Mouse (Mus musculus) heart, postnatal 10 days (tissue): ENCODE results near the gene Prc1. TPM values are rescaled to one million over a fixed set of nuclear protein-coding genes. Genes with fewer than 3 reads are reported as not detected.

Experiments used
- DNase-seq, 2 experiments: peaks; one replicate each; pipeline ENCODE4 v3.0.0; 2021
- intact Hi-C: fragments of 180-260 bp; cut with DNase I; formaldehyde crosslinking; loops from one replicate; pipeline ENCODE4 v1.15.1; 2025
- total RNA-seq, 2 experiments: library from RNA; stranded (reverse); gene quantifications; 2 replicates each; pipeline ENCODE4 v1.2.3; 2021

The Prc1 gene
- total RNA-seq, result 10 to 100 TPM; 40.0 to 43.7 TPM

DNA sequence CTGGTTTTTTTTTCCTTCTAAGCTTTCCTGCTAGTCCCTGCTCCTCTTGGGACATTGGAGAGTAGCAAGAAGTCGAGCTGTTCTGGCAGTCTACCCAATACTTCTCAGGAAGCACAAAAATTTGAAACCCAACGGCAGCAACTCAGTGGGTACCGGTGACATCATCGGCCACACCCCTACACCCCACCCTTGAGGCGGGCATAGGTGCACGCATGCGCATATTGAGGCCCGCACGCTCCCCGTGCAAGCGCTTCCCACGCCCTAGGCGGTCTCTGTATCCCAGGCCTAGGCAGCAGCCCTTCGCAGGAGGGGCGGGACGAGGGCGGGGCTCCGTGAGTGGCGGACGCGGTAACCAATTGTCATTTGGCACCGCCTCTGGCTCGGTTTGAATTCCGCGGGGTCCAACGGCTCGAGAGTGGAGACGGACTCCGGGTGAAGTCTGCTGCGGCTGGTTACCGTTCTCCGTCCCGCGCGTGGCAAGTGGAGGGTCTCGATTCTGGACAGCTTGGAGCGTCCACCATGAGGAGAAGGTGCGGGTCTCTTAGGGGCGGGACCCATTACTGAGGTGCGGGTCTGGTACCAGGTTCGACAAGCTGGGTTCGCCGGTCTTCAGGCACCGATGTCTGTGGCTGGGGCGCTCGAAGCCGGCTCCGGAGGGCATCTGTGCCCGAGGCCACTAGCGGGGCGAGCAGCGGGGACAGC, at the start of gene Prc1:
Gene Prc1 (plus strand): TSS at position 389 of the 702 bp plus-strand sequence.
- intact Hi-C loops, result no loop called here
- DNase-seq, result peak; percentile 99

DNA sequence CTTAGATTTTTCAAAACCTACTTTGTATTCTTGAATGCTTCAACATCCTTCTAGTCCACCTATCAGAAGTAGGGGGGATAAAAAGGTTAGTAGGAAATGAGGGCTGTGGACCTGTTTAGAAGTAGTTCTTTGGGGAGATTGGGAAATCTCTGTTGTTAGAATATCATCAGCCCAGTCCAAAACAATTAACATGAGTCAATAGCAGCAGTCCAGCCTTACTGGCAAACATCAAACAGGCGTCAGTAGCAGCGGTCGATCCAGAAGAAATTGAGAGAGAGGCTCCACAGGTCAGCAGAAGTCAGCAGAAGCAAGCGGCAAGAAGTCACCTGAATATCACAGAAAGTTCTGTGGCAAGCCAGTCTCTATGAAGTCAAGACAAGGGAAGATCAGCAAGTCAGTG, 49.4 kb upstream of the Prc1 start:
- intact Hi-C loops, result no loop called here
- DNase-seq, result no peak

DNA sequence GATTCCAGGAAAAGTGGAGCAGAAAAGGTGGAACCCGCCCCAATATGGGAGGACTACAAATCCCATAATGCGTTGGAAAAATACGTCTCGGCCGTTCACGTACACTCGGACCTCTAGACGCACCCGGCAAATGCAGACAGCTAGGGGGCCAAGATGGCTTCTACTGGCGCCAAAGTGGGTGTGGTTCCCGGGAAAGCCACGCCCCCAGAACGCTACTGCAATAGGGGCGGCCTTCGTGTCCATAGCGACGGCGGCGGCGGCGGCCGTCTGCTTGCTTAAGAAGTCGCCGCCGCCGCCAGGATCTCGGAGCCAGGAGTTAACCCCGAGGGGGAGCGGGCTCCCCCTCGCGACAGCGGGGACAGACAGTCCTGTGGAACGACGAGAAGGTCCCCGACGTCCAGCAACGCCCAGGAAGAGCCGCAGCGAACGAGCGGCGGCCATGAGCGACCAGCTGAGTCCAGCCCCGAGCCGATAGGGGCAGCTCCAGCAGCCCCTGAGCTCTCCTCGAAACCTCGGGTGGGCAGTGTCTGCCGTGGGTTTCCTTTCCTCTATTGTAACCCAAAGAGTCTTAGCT, 48.0 kb upstream of the Prc1 start, which contains the start of gene Ttll13:
Gene Ttll13 (plus strand): TSS at position 229 of the 574 bp plus-strand sequence.
- peak; percentile 98 for DNase-seq
- intact Hi-C loops, result no loop called here

DNA sequence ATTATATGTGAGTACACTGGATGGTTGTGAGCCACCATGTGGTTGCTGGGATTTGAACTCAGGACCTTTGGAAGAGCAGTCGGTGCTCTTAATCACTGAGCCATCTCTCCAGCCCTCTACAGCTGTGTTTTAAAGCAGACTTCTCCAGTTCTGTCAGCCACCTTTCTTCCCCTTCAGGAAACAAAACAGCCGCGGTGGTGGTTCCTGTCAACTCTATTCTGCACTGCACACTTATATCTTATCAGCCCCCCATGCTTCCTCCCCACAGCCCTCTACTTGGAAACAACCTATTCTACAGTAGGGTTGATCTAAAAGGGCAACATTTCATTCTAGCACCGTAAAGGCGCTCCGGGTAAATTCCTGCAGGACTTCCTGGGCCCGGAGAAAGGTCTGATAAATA, 47.4 kb upstream of the Prc1 start:
- DNase-seq, result peak in 1 of 2 experiments; percentile 11
- intact Hi-C loops, result no loop called here

DNA sequence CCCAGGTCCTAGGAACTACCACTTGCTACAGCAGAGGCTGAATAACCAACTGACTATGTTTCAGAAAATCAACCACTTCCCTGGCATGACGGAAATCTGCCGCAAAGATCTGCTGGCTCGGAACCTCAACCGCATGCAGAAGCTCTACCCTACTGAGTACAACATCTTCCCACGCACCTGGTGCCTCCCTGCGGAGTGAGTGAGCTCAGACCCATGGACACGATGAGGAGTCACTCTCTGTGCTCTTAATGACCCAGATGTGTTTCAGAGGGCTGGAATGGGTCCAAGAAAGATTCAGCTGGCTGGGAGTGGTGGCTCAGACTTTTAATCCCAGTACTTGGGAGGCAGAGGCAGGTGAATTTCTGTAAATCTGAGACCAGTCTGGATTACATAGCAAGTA, 41.8 kb upstream of the Prc1 start:
- intact Hi-C loops, result no loop called here
- DNase-seq, result no peak

DNA sequence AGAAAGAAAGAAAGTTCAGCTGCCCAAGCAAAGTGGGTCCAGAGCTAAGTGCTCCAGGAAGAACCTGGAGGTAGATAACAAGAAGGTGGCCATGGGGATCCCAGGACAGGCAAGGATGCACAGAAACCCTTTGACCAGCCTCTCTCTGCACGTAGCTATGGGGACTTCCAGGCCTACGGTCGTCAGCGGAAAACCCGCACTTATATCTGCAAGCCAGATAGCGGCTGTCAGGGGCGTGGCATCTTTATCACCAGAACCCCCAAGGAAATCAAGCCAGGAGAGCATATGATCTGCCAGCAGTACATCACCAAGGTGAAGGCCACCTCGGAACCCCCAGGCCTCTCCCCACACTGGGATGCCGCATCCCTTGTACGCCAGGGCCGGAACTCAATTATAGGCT, 41.4 kb upstream of the Prc1 start:
- intact Hi-C loops, result no loop called here
- no peak for DNase-seq

DNA sequence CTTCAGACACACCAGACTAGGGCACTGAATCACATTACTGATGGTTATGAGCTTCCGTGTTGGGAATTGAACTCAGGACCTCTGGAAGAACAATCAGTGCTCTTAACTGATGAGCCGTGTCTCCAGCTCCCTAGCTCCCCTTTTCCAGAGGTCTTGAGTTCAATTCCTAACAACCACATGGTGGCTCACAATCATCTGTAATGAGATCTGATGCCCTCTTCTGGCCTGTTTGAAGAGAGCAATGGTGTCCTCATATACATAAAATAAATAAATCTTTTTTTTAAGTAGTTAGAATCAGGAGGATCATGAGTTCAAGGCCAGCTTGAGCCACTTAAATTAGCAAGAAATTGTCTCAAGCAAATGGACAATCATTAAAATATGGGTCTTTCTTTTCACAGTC, 38.3 kb upstream of the Prc1 start:
- intact Hi-C loops, result loop anchor here (2.0 kb wide), 1 partner anchor 115 kb away; no protein-coding TSS in a partner anchor
- no peak for DNase-seq

DNA sequence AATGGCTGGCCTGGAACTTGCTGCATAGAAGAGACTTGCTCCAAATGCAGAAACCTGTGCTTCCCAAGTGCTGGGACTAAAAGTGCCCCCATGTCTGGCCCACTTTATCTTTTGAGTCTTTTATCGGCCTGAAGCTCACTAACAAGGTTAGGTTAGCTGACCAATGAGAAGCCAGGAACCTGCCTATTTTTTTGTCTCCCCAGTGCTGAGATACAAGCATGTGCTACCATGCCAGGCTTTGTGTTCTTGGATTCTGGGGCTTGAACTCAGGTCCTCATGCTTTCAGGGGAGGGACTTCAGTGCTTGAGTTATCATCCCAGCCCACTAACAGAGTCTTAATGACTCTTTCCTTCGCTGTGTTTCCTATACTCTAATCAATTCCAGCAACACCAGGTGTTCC, 36.5 kb upstream of the Prc1 start:
- intact Hi-C loops, result loop anchor here (2.0 kb wide), 1 partner anchor 117 kb away; no protein-coding TSS in a partner anchor
- no peak for DNase-seq

DNA sequence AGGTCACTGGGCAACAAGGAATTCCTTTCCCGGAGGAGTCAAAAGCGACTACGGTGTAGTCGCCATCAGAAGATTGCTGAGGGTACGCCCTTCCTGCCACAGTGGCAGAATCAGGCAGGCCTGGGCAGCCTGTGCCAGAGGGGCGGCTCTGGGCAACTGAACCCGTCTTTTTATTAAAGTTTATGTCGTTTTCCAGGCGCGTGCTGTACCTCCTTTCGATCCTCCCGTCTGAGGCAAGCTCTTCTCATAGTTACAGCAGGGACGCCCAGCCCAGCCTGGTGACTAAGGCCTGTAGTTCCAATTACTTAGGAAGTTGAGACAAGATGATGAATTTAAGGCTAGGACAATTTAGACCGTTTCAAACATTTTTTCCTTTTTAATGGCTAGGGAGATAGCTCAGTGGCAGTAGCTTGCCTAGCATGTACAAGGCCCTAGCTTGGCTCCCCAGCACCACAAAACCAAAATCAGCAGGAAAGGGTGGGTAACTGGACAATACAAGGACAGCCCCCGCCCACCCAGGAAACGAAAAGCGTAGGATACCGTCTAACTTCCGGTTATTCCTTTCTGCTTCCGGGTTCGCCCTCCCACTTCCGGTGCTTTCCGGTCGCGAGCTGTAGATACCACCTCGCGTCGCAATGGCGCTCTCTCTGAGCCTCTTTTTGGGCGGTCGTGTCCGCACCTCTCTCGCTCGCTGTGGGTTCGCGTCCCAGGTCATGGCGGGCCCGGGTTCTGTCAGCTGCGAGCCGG, 33.5 kb upstream of the Prc1 start, which contains the start of gene Ngrn:
Gene Ngrn (plus strand): TSS at position 591 of the 747 bp plus-strand sequence.
- intact Hi-C loops, result no loop called here
- peak; percentile 89 to 93 for DNase-seq

DNA sequence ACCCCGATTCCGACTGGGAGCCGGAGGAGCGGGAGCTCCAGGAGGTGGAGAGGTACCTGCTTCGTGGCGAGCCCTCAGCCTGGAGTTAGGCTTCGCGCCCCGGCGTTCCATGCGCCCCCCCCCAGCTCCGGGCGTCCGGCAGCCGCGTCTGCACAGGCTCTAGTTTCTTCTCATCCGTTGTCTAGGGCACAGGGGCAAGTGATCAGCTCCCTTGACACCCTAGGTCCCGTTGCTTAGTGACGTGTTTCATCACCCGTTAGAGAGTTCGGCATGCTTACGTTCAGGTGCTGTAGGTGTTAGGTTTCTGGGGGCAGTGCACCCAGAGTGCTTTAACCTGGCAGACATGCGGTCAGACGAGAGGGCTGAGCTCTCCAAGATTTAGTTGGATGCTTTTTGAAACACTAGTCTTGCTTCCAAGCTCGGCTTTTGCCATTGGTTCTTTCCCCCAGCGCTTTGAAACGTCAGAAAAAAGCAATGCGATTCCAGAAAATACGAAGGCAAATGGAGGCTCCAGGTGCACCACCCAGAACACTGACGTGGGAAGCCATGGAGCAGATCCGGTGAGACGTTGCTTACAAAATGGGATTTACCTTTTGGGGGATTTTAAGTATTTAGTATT, 32.8 kb upstream of the Prc1 start:
- DNase-seq, result no peak
- intact Hi-C loops, result no loop called here

DNA sequence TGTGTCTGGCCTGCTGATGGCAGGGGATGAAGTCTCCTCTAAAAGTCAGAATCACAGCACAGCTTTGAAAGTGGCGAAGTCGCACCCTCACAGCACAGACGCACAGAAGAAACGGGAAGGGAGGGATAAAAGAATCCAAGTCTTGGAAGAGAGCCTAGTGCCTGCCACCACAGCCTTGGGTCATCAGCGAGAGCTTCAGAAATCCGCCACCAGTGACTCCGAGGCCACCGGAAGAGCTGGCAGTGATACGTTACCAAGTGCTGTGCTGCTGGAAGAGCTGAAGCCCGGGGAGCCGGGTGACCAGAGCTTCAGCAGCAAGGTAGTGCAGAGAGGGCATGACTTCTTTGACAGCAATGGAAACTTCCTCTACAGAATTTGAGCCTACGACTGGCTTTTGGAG, 29.6 kb upstream of the Prc1 start:
- intact Hi-C loops, result no loop called here

DNA sequence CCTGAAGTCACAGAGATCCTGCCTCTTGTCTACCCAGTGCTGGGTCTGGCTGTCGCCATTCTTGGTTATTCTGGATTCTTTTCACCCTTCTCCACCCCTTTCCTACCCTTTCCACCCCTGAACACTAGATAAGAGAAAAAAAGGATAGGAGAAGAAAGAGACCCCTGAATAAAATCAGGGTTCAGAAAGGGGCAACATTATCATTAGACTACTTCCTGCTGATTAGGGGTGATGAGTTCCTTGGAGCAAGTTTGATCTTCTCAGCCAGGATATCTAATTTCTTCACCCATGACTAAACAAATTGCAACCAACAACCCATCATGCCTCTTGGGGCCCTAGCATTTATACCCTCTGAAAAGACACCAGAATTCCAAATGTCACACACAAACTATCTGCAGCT, 26.5 kb upstream of the Prc1 start:
- DNase-seq, result no peak
- intact Hi-C loops, result no loop called here

More for the DNA sequence above, 29.6 kb upstream of the Prc1 start:
- no peak for DNase-seq

DNA sequence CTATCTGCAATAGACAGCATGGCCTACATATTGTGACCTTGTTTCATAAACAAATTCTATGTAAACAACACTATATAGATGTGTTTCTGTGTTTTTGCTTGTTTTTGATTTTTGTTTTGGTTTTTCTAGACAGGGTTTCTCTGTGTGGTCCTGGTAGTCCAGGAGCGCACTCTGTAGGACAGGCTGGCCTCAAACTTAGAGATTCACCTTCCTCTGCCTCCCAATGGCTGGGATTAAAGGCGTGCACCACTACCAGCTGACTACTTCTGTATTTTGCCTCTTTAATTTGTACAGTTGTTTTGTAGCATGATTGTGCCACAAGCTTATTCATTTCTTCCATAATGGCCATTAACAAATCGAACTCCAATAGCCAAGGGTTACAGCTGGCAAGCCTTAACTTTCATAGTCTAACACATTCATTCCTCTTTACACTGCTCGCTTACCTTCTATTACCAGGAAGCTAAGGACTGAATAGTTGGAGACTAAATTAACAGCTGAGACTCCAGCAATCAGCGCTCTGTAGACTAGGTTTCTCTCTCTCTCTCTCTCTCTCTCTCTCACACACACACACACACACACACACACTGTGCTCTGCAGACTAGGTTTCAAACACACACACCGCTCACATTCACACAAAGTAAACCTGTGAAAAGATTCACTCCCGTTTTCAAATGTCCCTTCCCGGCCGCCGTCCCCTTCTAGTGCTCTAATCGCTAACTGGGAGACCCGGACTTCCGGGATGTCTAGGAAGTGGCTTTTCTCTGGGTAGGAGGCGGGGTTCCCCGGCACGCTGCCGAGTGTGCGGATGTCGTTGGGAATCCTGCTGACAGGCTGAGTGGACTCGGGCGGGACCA, 25.1 kb upstream of the Prc1 start, which contains the start of gene Vps33b:
Gene Vps33b (plus strand): TSS at position 753 of the 854 bp plus-strand sequence.
- intact Hi-C loops, result no loop called here

DNA sequence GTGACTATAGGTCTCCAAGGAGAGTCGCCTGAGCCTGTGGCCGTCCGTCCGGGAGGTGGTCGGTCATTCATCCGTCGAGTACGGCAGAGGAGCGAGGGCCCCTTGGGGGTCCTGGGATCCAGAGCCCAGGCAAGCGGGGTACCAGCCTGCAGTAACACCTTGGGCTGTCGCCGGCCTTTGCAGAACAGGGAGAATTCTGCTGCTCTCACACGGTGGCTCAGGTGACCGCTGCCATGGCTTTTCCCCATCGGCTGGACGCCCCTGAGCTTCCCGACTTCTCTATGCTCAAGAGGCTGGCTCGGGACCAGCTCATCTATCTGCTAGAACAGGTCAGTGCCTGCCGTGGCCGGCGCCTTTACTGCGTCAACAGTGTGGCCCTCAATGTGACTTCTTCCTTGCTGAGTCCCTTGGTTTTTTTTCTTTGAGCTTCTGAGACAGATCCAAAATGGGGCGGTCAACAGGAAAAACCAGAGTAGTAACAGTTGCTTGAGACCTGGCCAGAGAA, 24.4 kb upstream of the Prc1 start:
- peak in 1 of 2 experiments; percentile 46 for DNase-seq
- intact Hi-C loops, result no loop called here

More for the DNA sequence above, 25.1 kb upstream of the Prc1 start, which contains the start of gene Vps33b:
- DNase-seq, result peak; percentile 97 to 99

DNA sequence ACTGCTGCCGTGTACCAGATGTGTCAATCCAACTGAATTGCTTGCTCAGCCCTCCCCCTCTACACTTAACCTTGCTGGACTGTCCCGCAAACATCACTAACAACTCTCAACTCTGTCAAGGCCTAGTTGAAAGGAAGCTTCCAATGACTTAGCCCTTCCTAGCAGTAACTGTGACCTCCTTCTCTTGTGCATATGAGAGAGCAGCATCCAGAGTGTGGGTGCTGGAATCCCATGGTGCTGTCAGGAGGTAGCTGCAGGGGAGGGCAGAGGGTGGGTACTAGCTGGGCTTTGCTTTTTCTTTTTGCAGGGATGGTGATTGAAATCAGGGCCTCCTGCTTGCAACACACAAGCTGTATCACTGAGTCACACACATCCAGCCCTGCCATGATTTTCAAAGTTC, 20.8 kb upstream of the Prc1 start:
- intact Hi-C loops, result no loop called here
- no peak for DNase-seq

DNA sequence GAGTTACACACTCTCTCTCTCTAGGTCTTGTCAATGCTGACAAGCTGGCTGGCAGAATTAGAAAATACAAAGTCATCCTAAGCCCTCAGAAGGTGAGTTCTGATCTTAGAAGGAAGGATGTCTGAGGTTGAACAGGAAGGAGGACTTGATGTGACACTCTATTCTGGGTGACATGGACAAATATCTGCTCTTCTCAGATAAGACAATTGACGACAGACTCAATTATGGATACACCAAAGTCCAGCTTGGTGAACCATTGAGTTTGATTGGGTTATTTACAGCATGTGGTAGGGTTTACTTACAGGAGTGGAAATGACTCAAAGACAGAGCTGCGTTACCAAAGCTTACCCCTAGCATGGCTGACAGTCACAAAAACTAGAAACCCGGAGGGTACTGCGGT, 17.9 kb upstream of the Prc1 start:
- intact Hi-C loops, result no loop called here
- no peak for DNase-seq

DNA sequence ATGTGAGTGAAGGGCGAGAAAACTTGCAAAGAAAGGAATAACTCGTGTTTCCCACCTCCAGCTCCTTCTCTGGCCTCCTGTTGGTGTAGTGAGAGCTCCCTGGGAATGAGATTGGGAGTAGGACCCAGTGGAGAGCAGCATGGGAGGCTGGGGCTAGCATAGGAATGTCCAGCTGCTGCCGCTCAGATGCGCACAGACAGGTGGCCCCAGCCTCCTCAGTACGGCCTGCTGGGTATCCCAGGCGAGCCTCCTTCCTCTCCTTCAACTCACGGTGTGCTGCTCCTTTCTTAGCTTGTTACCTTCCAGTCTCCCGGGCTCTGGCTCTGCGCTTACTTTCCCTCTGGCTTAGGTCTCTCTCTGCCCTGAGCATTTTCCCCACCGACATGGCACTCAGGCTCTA, 14.2 kb upstream of the Prc1 start:
- no peak for DNase-seq
- intact Hi-C loops, result no loop called here

DNA sequence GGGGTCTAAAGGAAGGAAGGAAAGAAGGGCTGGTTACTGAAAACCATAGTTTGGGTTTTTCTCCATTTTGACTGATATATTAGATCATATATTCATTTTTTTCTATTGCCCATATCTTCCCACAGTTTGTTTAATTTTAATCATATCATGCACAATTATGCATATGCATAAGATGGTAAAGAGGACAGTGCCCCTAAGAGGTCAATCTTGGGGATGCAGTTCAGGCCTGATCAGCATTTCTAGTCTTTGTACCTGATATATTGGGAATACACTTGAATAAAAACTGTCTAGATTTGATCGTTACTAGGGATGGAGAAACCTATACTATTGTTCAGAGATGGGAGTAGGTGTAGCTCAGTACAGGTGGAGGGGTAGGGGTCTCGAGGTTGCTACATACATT, 13.3 kb upstream of the Prc1 start:
- intact Hi-C loops, result no loop called here
- DNase-seq, result no peak

DNA sequence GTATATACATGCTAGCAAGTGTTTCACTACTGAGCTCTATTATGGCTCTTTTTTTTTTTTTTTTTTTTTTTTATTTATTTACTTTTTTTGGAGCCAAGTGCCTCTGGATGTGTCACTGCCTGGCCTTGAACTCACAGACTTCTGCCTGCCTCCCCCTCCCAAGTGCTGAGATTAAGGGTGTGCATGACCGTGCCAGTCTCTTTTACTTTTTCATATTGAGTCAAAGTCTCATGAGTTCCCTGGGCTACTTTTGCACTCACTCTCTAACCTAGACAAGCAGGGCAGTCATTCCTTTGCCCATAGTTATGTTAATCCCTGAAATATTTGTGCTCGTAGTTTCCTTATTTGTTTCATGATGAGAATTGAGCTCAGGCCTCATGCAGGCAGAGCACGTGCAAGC, 12.6 kb upstream of the Prc1 start:
- intact Hi-C loops, result no loop called here

More for the DNA sequence above, 12.6 kb upstream of the Prc1 start:
- no peak for DNase-seq
